Mouse (Mus musculus) spleen, adult 2 months (tissue): ENCODE measurements around the gene Kmt2a. TPM values are rescaled to one million over a fixed set of nuclear protein-coding genes. Genes with fewer than 3 reads are reported as not detected.
A peak's percentile ranks its signal among the peaks of the same experiment; 100 is the strongest.

Source experiments
- DNase-seq, 2 experiments: peaks; one replicate each; pipeline versions ENCODE4 v3.0.0 to v3.0.0-alpha.2; 2012 to 2021; ENCODE audit warnings: low spot score in 2 of 2, low read depth in 1 of 2
- H3K27ac ChIP-seq: fragments of 200-500 bp; 2 replicates; pipeline ENCODE4 v1.5.1; 2012; ENCODE audit warnings: low read length, inconsistent platforms; ENCODE audit not compliant: insufficient read depth
- H3K27me3 ChIP-seq: fragments of 200-500 bp; 2 replicates; pipeline ENCODE4 v1.6.1; 2012; ENCODE audit warnings: mild to moderate bottlenecking, moderate library complexity, low read length, inconsistent platforms; ENCODE audit not compliant: control insufficient read depth, insufficient read depth
- H3K36me3 ChIP-seq: fragments of 200-500 bp; 2 replicates; pipeline ENCODE4 v1.6.1; 2012; ENCODE audit warnings: mild to moderate bottlenecking, low read length, inconsistent platforms; ENCODE audit not compliant: control insufficient read depth, insufficient read depth
- H3K4me1 ChIP-seq: fragments of 200-500 bp; 2 replicates; pipeline ENCODE4 v1.6.1; 2011; ENCODE audit warnings: inconsistent platforms; ENCODE audit not compliant: control insufficient read depth, insufficient read depth, insufficient read length
- H3K4me3 ChIP-seq: fragments of 200-500 bp; 2 replicates; pipeline ENCODE4 v1.5.1; 2011; ENCODE audit warnings: mild to moderate bottlenecking, inconsistent platforms; ENCODE audit not compliant: insufficient read depth, insufficient read length; ENCODE audit errors: extremely low read depth
- CTCF ChIP-seq: fragments of 200-500 bp; IDR thresholded peaks from 2 replicates; pipeline ENCODE4 v1.5.1; 2011; ENCODE audit warnings: mild to moderate bottlenecking, inconsistent platforms; ENCODE audit not compliant: insufficient read depth, insufficient read length, insufficient replicate concordance; ENCODE audit errors: extremely low read depth
- POLR2A ChIP-seq: fragments of 200-500 bp; IDR thresholded peaks from 2 replicates; pipeline ENCODE4 v1.6.1; 2011; ENCODE audit warnings: low read depth, low read length, inconsistent platforms
- WGBS: fragments of 180-500 bp; shearing (Covaris S2); methylation state at CpG from one replicate; pipeline ENCODE4 v1.1.7; 2018; 5-methylcytosine and 5-hydroxymethylcytosine counted together
- polyA plus RNA-seq: library from polyadenylated mRNA; depleted of rRNA; stranded (reverse); fragments of >200 nt; gene quantifications from 2 replicates; pipeline ENCODE4 v1.2.3, GENCODE M21; 2012; rRNA removed

Gene Kmt2a
- polyA plus RNA-seq: 36.8 and 38.4 TPM in 2 replicates

DNA sequence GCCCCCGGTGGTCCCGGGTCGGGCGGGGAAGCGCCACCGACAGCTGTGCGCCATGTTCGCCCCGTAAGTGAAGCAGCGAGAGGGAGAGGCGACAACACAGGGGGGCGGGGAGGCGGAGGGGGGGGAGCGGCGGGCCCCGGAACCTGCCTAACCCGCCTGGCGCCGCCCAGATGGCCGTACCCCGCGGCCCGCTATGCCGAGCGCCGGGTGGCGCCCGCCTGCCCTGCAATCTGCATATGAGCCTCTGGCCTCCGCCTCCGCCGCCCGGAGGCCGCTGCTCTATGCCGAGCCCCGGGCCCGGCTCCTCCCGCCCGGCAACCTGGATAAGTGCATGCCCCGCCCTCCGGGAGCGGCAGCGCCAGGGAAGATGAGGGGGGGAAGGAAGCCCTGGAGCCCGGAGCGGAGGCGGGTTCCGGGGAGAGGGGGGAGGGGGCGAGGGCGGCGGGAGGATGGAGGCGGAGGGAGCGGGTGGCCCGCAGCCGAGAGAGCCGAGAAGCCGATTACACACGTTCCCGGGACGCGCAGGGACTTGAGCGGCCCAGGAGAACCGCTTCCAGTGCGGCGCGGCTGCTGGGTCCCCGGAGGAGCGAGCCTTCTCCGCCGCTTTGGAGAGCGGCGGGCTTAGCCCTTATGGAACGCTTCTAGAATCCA, at the start of gene Kmt2a:
Kmt2a (minus strand) TSS at position 76 of the 651 bp plus-strand sequence.
- Histone ChIP-seq H3K27ac (peak within 1 kb of the TSS; percentile 76), H3K36me3 (no peaks in the 10 kb centered on the region), H3K4me3 (peak within 1 kb of the TSS; percentile 90), H3K27me3 (no peaks in the 10 kb centered on the region), H3K4me1 (peaks cover 4% of the 10 kb centered on the region; the same call in 1 of the 2 replicates)
- no peak for TF ChIP-seq CTCF
- peak; percentile 17; the same call in 1 of the 2 replicates for TF ChIP-seq POLR2A
- WGBS: 1% methylated on average over 47 of the region's 71 CpGs
- DNase-seq: peak; percentile 80 to 91

DNA sequence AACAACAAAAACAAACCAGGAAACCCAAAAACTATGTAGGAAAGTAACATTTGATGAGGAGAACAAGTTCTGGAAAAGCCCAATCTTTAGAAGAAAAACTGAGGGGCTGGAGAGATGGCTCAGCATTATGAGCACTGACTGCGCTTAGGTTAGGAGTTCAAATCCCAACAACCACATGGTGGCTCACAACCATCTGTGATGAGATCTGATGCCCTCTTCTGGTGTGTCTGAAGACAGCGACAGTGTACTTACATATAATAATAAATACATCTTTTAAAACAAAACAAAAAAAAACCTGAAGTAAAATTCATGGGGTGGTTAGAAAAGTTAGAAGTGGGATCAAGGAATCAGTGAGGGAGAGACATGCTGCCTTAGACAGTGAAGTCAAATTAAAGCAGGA, 40.4 kb upstream of the Kmt2a start:
- Histone ChIP-seq H3K27ac (no peak overlapping the region), H3K4me1 (no peaks in the 10 kb centered on the region), H3K4me3 (no peak overlapping the region), H3K27me3 (no peaks in the 10 kb centered on the region), H3K36me3 (peaks cover 2% of the 10 kb centered on the region)
- TF ChIP-seq POLR2A: no peak
- no peak for TF ChIP-seq CTCF
- no peak for DNase-seq
- 75% methylated on average over 2 of the region's 2 CpGs for WGBS

DNA sequence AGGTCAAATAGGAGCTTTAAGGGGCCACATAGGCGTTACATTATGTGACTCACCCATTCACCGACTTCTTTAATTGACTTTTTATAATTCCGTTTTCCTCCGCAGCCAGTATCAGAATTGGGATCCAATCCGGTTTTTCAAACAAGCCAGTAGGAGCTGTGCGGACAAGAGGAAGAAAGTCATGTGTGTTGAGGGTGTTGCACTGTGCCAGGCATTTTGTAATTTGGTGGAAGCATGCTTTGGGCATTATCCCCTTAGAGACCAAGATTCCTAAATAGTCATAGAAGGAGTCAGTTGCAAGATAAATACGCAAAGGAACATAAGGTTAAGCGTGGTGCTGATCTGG, 40.0 kb upstream of the Kmt2a start:
- Histone ChIP-seq H3K36me3 (peaks cover 2% of the 10 kb centered on the region), H3K27ac (peak overlapping the region; percentile 67; the same call in 1 of the 2 replicates), H3K4me1 (no peaks in the 10 kb centered on the region), H3K4me3 (peak overlapping the region; percentile 73), H3K27me3 (no peaks in the 10 kb centered on the region)
- 2% methylated on average over 8 of the region's 8 CpGs for WGBS
- no peak for DNase-seq
- no peak for TF ChIP-seq CTCF
- no peak for TF ChIP-seq POLR2A

DNA sequence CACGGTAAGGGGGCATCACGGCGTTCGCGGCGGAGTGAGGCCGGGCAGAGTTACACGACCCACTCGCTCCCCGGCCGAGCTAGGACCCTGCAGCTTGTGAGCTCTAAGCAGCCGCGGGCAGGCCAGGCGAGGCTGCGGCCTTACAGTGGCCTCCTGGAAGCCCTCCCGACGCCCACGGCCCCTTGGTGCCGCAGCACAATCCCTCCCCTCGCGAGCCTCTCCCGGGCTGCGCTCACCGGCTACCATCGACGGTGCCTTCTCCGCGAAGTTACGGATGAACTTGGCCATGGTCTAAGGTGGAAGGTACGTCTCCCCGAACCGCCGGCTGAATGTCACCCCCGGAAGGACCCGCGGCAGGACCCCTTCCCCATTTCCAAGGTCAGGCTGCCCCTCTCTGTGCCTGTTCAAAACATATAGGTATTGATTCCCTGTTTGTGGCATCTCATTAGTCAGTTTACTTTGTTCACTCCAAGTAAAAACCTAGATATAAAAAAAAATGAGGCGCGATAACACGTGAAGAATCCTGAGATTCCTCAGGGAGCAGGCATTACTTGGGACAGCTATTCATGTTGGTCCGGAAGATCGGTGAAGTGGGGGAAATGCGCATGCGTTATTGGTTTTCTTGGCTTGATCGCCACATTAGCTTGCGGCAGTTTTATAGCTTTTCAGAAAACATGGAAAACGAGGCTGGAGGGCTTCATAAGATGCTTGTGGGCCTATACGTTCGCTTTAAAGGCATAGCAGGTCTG, 39.5 kb upstream of the Kmt2a start, which contains the start of gene Atp5l:
Atp5l (minus strand) TSS at position 369 of the 749 bp plus-strand sequence.
- under 1% methylated on average over 48 of the region's 48 CpGs for WGBS

DNA sequence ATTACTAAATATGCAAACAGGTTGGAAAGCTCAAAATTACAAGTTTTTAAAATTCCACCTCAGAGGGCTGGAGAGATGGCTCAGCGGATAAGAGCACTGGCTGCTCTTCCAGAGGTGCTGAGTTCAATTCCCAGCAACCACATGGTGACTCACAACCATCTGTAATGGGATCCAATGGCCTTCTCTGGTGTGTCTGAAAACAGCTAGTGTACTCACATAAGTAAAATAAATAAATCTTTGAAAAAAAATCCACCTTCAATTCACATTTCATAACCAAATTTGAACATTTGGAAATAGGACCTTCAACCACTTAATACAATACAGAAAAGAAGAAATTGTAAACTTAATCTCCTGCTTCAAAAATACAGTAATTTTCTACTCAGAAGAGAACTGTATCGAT, 38.5 kb upstream of the Kmt2a start:
- H3K36me3 ChIP-seq: no peaks in the 10 kb centered on the region
- 38% methylated on average over 2 of the region's 2 CpGs for WGBS
- no peaks in the 10 kb centered on the region for H3K4me1 ChIP-seq
- no peak for DNase-seq
- no peaks in the 10 kb centered on the region for H3K27me3 ChIP-seq
- no peak overlapping the region for H3K27ac ChIP-seq
- no peak for TF ChIP-seq CTCF
- TF ChIP-seq POLR2A: no peak
- H3K4me3 ChIP-seq: peak overlapping the region; percentile 70

More for the DNA sequence above, 39.5 kb upstream of the Kmt2a start, which contains the start of gene Atp5l:
- no peaks in the 10 kb centered on the region for H3K27me3 ChIP-seq
- no peaks in the 10 kb centered on the region; the same call in 1 of the 2 replicates for H3K36me3 ChIP-seq
- TF ChIP-seq CTCF: no peak
- TF ChIP-seq POLR2A: peak; percentile 33; the same call in 1 of the 2 replicates
- peak within 1 kb of the TSS; percentile 67 for H3K27ac ChIP-seq
- H3K4me1 ChIP-seq: no peaks in the 10 kb centered on the region
- DNase-seq: peak; percentile 80 to 84
- H3K4me3 ChIP-seq: peak within 1 kb of the TSS; percentile 73

DNA sequence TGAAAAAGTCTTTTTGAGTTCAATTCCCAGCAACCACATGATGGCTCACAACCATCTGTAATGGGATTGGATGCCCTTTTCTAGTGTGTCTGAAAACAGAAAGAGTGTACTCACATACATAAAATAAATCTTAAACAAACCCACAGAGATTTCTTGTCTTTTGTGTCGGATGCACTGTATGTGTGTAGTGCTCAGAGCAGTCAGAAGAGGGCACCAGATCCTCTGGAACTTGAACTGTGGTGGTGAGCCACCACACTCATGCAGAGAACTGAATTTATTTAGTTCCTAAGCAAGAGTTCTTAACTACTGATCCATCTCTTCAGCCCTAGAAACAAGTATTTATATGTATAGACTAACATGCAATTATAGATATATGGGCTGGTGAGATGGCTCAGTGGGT, 35.1 kb upstream of the Kmt2a start:
- no peaks in the 10 kb centered on the region for H3K27me3 ChIP-seq
- peaks cover 8% of the 10 kb centered on the region; the same call in 1 of the 2 replicates for H3K36me3 ChIP-seq
- DNase-seq: peak; percentile 44 to 50
- H3K27ac ChIP-seq: no peak overlapping the region
- WGBS: 21% methylated on average over 1 of the region's 1 CpGs
- no peak overlapping the region for H3K4me3 ChIP-seq
- H3K4me1 ChIP-seq: no peaks in the 10 kb centered on the region
- TF ChIP-seq POLR2A (no peak), CTCF (peak; percentile 30; the same call in 1 of the 2 replicates)

DNA sequence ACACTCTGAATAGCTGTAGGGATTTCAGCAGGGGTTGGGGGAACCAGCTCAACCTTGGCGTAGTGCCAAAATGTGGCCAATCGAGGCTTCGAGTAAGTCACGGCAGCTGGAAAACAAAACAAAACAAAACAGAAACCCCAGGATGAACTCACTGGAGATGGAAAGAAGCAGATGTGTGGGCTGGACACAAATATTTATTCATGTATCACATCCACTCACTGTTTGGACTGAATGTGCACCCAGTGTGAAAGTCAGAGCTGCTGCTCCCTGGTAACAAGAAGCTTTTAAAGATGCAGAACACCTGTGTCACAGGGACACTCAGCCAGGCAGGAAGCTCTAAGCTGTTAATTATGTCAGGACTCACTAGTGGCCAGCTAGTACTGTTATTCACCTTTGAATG, 33.6 kb upstream of the Kmt2a start:
- Histone ChIP-seq H3K4me1 (no peaks in the 10 kb centered on the region), H3K27ac (no peak overlapping the region), H3K4me3 (no peak overlapping the region), H3K36me3 (peaks cover 8% of the 10 kb centered on the region; the same call in 1 of the 2 replicates), H3K27me3 (no peaks in the 10 kb centered on the region)
- no peak for DNase-seq
- WGBS: 44% methylated on average over 4 of the region's 4 CpGs
- no peak for TF ChIP-seq POLR2A
- no peak for TF ChIP-seq CTCF
